Comparison of ENCODE assay signal across 15 mouse cellular contexts in the genomic region with DNA sequence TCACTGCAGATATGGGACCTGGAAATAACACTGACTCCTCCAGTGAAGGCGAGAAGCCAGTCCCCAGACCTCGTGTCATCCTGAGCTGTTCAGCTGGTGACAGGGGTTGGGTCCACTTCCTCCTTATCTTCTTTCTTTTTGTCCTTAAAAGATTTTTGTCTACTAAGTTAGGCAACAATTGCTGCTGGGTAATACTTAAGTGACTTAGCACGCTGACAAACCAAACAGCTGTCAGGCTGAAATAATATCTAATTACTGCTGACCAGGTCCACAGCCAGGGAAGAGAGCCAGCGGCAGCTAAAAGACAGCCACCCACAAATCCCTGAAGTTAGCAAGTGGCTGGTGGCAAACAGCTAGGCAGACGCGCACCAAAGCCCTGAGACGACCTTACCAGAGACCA. TPM values are rescaled to one million over a fixed set of nuclear protein-coding genes. Genes with fewer than 3 reads are reported as not detected.
A peak's percentile ranks its signal among the peaks of the same experiment; 100 is the strongest.
DNase-seq lines count a peak whose midpoint lies in the region; ATAC-seq lines count a peak whose summit lies in the region.
"Had no signal": no experiment of that assay in that cellular context is flagged by ENCODE, and none has a peak within 500 bp of the region (broad histone marks: within the 10 kb centered on the region; RNA-seq: fewer than 3 reads in every experiment).

No protein-coding gene starts in this region.

- intact Hi-C loops in gastrocnemius, postnatal 14 days (cut with DNase I; ENCODE audit: low total_unique reads) = no loop called here
- intact Hi-C loops in heart, postnatal 10 days (cut with DNase I) = no loop called here

- peak; percentile 96 for DNase-seq in heart, adult 11 months
- DNase-seq in heart, adult 8-10 months (ENCODE audit: low spot score) = no peak
- peak; percentile 26 for DNase-seq in A20 (ENCODE audit: low read depth, low spot score)
- DNase-seq in gastrocnemius, postnatal 14 days = peak; percentile 77
- DNase-seq in heart, postnatal 10 days = peak; percentile 57 to 62
- DNase-seq in cerebellum, postnatal 25 days = no peak
- DNase-seq in adrenal gland, postnatal 14 days = no peak
- DNase-seq: cerebellum, postnatal 36 days; kidney, postnatal 25 days; right cerebral cortex, adult 18-20 months had no signal

- no peak for ATAC-seq in cerebellum, adult (ENCODE audit: insufficient number of reproducible peaks, low FRiP score, low TSS enrichment)
- ATAC-seq: forebrain, embryonic 15.5 days; intestine, embryonic 15.5 days had no signal

RNA-seq across cellular contexts. Expression of a gene that starts 34.8 kb away (rescaled TPM):
- 10 to 100 TPM in 2 of 4 experiments, 1 to 10 TPM in 2; 9.1 to 14.1 (median 10.0) TPM for total RNA-seq in heart, adult 8-10 months (2022)
- total RNA-seq in gastrocnemius, postnatal 14 days (2021) = 1 to 10 TPM; 5.6 to 7.1 TPM
- total RNA-seq in heart, postnatal 10 days (2021) = 10 to 100 TPM; 10.4 to 12.6 TPM
- total RNA-seq in adrenal gland, postnatal 14 days (2021) = 19.7 and 19.9 TPM in 2 replicates

RNA-seq across cellular contexts. Expression of a gene that starts 42.8 kb away (rescaled TPM):
- total RNA-seq in heart, adult 8-10 months (2022) = not detected
- total RNA-seq in gastrocnemius, postnatal 14 days (2021) = not detected
- total RNA-seq in heart, postnatal 10 days (2021) = not detected
- total RNA-seq in adrenal gland, postnatal 14 days (2021) = not detected in 2 replicates
- total RNA-seq: layer of hippocampus, postnatal 14 days; MEL had no signal

RNA-seq across cellular contexts. Expression of a gene that starts 45.0 kb away (rescaled TPM):
- total RNA-seq in heart, adult 8-10 months (2022) = 10 to 100 TPM; 57.2 to 64.8 (median 62.7) TPM
- 100 to 1,000 TPM in 1 of 2 experiments, 10 to 100 TPM in 1; 100.0 to 110 TPM for total RNA-seq in gastrocnemius, postnatal 14 days (2021)
- 10 to 100 TPM; 52.1 to 58.6 TPM for total RNA-seq in heart, postnatal 10 days (2021)
- total RNA-seq in adrenal gland, postnatal 14 days (2021) = 72.8 and 74.6 TPM in 2 replicates

RNA-seq across cellular contexts. Expression of a gene that starts 45.8 kb away (rescaled TPM):
- not detected for total RNA-seq in heart, adult 8-10 months (2022)
- not detected for total RNA-seq in gastrocnemius, postnatal 14 days (2021)
- not detected for total RNA-seq in heart, postnatal 10 days (2021)
- total RNA-seq in adrenal gland, postnatal 14 days (2021) = 0.11 and 0.15 TPM in 2 replicates

RNA-seq across cellular contexts. Expression of a gene that starts 53.6 kb away (rescaled TPM):
- total RNA-seq in heart, adult 8-10 months (2022) = 10 to 100 TPM; 16.5 to 26.5 (median 21.6) TPM
- total RNA-seq in gastrocnemius, postnatal 14 days (2021) = 10 to 100 TPM; 17.9 to 21.5 TPM
- total RNA-seq in heart, postnatal 10 days (2021) = 10 to 100 TPM; 22.9 to 26.9 TPM
- 37.8 and 44.2 TPM in 2 replicates for total RNA-seq in adrenal gland, postnatal 14 days (2021)

Comparison
In these comparisons a context has a peak if more than half of its experiments do, and no peak if none do; other contexts are left out.
1. DNase-seq: peak in heart, adult 11 months (single experiment), A20 (single experiment), gastrocnemius, postnatal 14 days (single experiment) and heart, postnatal 10 days (2 of 2); none in heart, adult 8-10 months (single experiment), cerebellum, postnatal 25 days (0 of 2) and adrenal gland, postnatal 14 days (single experiment).